Mouse (Mus musculus): ENCODE results near the gene 2610528A11Rik. TPM values are rescaled to one million over a fixed set of nuclear protein-coding genes. Genes with fewer than 3 reads are reported as not detected.

The 2610528A11Rik gene
- polyA plus RNA-seq, 1 experiment from 2014 or later, result 0.27 TPM

GRCm38 (mm10) chr14:37068516-37068915, 45.3 kb downstream of the 2610528A11Rik start:
- H3K27me3 ChIP-seq, result no peaks in the 10 kb centered on the region
- H3K27ac ChIP-seq (replicated peaks), result no peak overlapping the region
- ATAC-seq (ENCODE audit: low FRiP score, low read depth), result no peak
- no peak overlapping the region for H3K4me3 ChIP-seq
- no peak overlapping the region for H3K9ac ChIP-seq
- no peaks in the 10 kb centered on the region for H3K9me3 ChIP-seq
- WGBS, result 25% methylated on average over 9 of the region's 9 CpGs
- no peaks in the 10 kb centered on the region for H3K4me1 ChIP-seq (replicated peaks)
- H3K36me3 ChIP-seq, result no peaks in the 10 kb centered on the region
- H3K4me2 ChIP-seq, result no peak overlapping the region

- Histone ChIP-seq H3K27ac (replicated peaks) (no peak within 1 kb of the TSS), H3K9me3 (no peaks in the 10 kb centered on the region), H3K27me3 (no peaks in the 10 kb centered on the region), H3K4me2 (no peak within 1 kb of the TSS), H3K4me3 (no peak within 1 kb of the TSS), H3K36me3 (no peaks in the 10 kb centered on the region), H3K4me1 (replicated peaks) (no peaks in the 10 kb centered on the region), H3K9ac (no peak within 1 kb of the TSS)
- ATAC-seq (ENCODE audit: low FRiP score, low read depth), result no peak
- 82% methylated on average over 5 of the region's 5 CpGs for WGBS
Observed at GRCm38 (mm10) chr14:37067629-37068028, 46.2 kb downstream of the 2610528A11Rik start, which contains the start of gene Lrit2. TSS of gene Lrit2 (plus strand) at chr14:37067929.

GRCm38 (mm10) chr14:37066636-37067035, 47.2 kb downstream of the 2610528A11Rik start:
- WGBS, result 69% methylated on average over 2 of the region's 2 CpGs
- Histone ChIP-seq H3K27me3 (no peaks in the 10 kb centered on the region), H3K4me3 (no peak overlapping the region)

GRCm38 (mm10) chr14:37064849-37065248, 49.0 kb downstream of the 2610528A11Rik start:
- Histone ChIP-seq H3K9ac (no peak overlapping the region), H3K36me3 (no peaks in the 10 kb centered on the region), H3K27ac (replicated peaks) (no peak overlapping the region), H3K27me3 (no peaks in the 10 kb centered on the region), H3K4me1 (replicated peaks) (no peaks in the 10 kb centered on the region), H3K4me3 (no peak overlapping the region), H3K9me3 (no peaks in the 10 kb centered on the region), H3K4me2 (no peak overlapping the region)
- WGBS, result 60% methylated on average over 2 of the region's 2 CpGs
- ATAC-seq (ENCODE audit: low FRiP score, low read depth), result no peak

More at GRCm38 (mm10) chr14:37066636-37067035, 47.2 kb downstream of the 2610528A11Rik start:
- no peaks in the 10 kb centered on the region for H3K9me3 ChIP-seq
- no peaks in the 10 kb centered on the region for H3K36me3 ChIP-seq
- no peak overlapping the region for H3K27ac ChIP-seq (replicated peaks)
- no peaks in the 10 kb centered on the region for H3K4me1 ChIP-seq (replicated peaks)
- no peak overlapping the region for H3K9ac ChIP-seq
- no peak overlapping the region for H3K4me2 ChIP-seq
- ATAC-seq (ENCODE audit: low FRiP score, low read depth), result no peak

Other genes starting within 250 kb of the 2610528A11Rik start
- 97.2 and 103 TPM in 2 replicates for gene Ccser2, start 145.2 kb downstream of the 2610528A11Rik start, polyA plus RNA-seq (2015; fragmentation: Nextera tagmentation; extraction: Ambion mirVana)
- not detected in 2 replicates for gene Rgr, start 65.1 kb downstream of the 2610528A11Rik start, polyA plus RNA-seq (2015; fragmentation: Nextera tagmentation; extraction: Ambion mirVana)
- not detected in 2 replicates for gene Lrit1, start 59.2 kb downstream of the 2610528A11Rik start, polyA plus RNA-seq (2015; fragmentation: Nextera tagmentation; extraction: Ambion mirVana)
- gene Lrit2, start 46.1 kb downstream of the 2610528A11Rik start, polyA plus RNA-seq (2015; fragmentation: Nextera tagmentation; extraction: Ambion mirVana), result not detected in 2 replicates
- gene Cdhr1, start 15.7 kb downstream of the 2610528A11Rik start, polyA plus RNA-seq (2015; fragmentation: Nextera tagmentation; extraction: Ambion mirVana), result 2.9 and 3.3 TPM in 2 replicates
- gene Ghitm, start 21.2 kb upstream of the 2610528A11Rik start, polyA plus RNA-seq (2015; fragmentation: Nextera tagmentation; extraction: Ambion mirVana), result 199 and 208 TPM in 2 replicates